Mouse (Mus musculus): ENCODE data around the gene Ctdspl2. TPM values are rescaled to one million over a fixed set of nuclear protein-coding genes. Genes with fewer than 3 reads are reported as not detected.

The Ctdspl2 gene
- polyA plus RNA-seq, 1 experiment from 2014 or later: 43.0 TPM

Small RNA genes lying within 50 kb of the gene (microRNA-seq; reads per million reads assigned to microRNA genes)
- gene Gm47314: not detected

Other genes starting within 250 kb of the Ctdspl2 start
- 27.7 and 31.6 TPM in 2 replicates for gene Frmd5, start 148.9 kb upstream of the Ctdspl2 start, polyA plus RNA-seq (2015; fragmentation: Nextera tagmentation; extraction: Ambion mirVana)
- 26.0 and 26.2 TPM in 2 replicates for gene Casc4, start 89.0 kb upstream of the Ctdspl2 start, polyA plus RNA-seq (2015; fragmentation: Nextera tagmentation; extraction: Ambion mirVana)
- 0.49 and 0.79 TPM in 2 replicates for gene Mageb3, start 91 bp downstream of the Ctdspl2 start, polyA plus RNA-seq (2015; fragmentation: Nextera tagmentation; extraction: Ambion mirVana)
- gene Eif3j1, start 72.5 kb downstream of the Ctdspl2 start, polyA plus RNA-seq (2015; fragmentation: Nextera tagmentation; extraction: Ambion mirVana): 10.2 and 11.4 TPM in 2 replicates
- 9.7 and 11.2 TPM in 2 replicates for gene Spg11, start 162.4 kb downstream of the Ctdspl2 start, polyA plus RNA-seq (2015; fragmentation: Nextera tagmentation; extraction: Ambion mirVana)
- 82.5 and 82.7 TPM in 2 replicates for gene B2m, start 191.7 kb downstream of the Ctdspl2 start, polyA plus RNA-seq (2015; fragmentation: Nextera tagmentation; extraction: Ambion mirVana)
- not detected in 2 replicates for gene Trim69, start 204.7 kb downstream of the Ctdspl2 start, polyA plus RNA-seq (2015; fragmentation: Nextera tagmentation; extraction: Ambion mirVana)
- not detected in 2 replicates for gene Patl2, start 230.2 kb downstream of the Ctdspl2 start, polyA plus RNA-seq (2015; fragmentation: Nextera tagmentation; extraction: Ambion mirVana)
- not detected in 2 replicates for gene Terb2, start 230.3 kb downstream of the Ctdspl2 start, polyA plus RNA-seq (2015; fragmentation: Nextera tagmentation; extraction: Ambion mirVana)